Mouse (Mus musculus) C2C12 (cell line): ENCODE measurements at regions not wholly inside any gene's neighbourhood (a gene's known extent, or its start where the extent isn't known, plus 50 kb on each side); places are given as distances from the start of the nearest gene placed in this dataset.

Source experiments
- H3K27me3 ChIP-seq: one replicate; pipeline ENCODE4 v1.6.1; 2011; ENCODE audit not compliant: control insufficient read depth, insufficient read depth, insufficient read length
- H3K36me3 ChIP-seq: one replicate; pipeline ENCODE4 v1.6.1; 2011; ENCODE audit not compliant: control insufficient read depth, insufficient read depth
- H3K4me3 ChIP-seq: one replicate; pipeline ENCODE4 v1.5.1; 2011; ENCODE audit warnings: mild to moderate bottlenecking, control low read depth; ENCODE audit not compliant: poor library complexity, insufficient read depth, severe bottlenecking
- H3K79me2 ChIP-seq: one replicate; pipeline ENCODE4 v1.6.1; 2011; ENCODE audit not compliant: control insufficient read depth, insufficient read depth
- H3K79me3 ChIP-seq: one replicate; pipeline ENCODE4 v1.6.1; 2011; ENCODE audit warnings: low read depth, control low read depth
- H3ac ChIP-seq: one replicate; pipeline ENCODE3; 2011; ENCODE audit warnings: low read depth; ENCODE audit not compliant: control insufficient read depth, insufficient read length
- CEBPB ChIP-seq: IDR thresholded peaks from one replicate; pipeline ENCODE4 v1.6.1; 2011; ENCODE audit warnings: low read depth, mild to moderate bottlenecking, control low read depth, moderate library complexity
- CTCF ChIP-seq: IDR thresholded peaks from one replicate; pipeline ENCODE4 v1.5.1; 2011; ENCODE audit not compliant: control insufficient read depth, insufficient read depth, insufficient read length
- FOSL1 ChIP-seq: IDR thresholded peaks from one replicate; pipeline ENCODE4 v1.8.0; 2011; ENCODE audit warnings: mild to moderate bottlenecking, low read length; ENCODE audit not compliant: poor library complexity, insufficient read depth, severe bottlenecking
- MAX ChIP-seq: IDR thresholded peaks from one replicate; pipeline ENCODE4 v1.6.1; 2011; ENCODE audit warnings: mild to moderate bottlenecking, control low read depth
- MYOD1 ChIP-seq: IDR thresholded peaks from one replicate; pipeline ENCODE4 v1.6.1; 2011; ENCODE audit warnings: low read depth; ENCODE audit not compliant: control insufficient read depth, insufficient read length
- MYOG ChIP-seq: IDR thresholded peaks from one replicate; pipeline ENCODE4 v1.6.1; 2011; ENCODE audit not compliant: control insufficient read depth, insufficient read length; ENCODE audit errors: extremely low read depth
- USF1 ChIP-seq: IDR thresholded peaks from one replicate; pipeline ENCODE4 v1.6.1; 2011; ENCODE audit warnings: low read depth, mild to moderate bottlenecking, control low read depth, moderate library complexity

DNA sequence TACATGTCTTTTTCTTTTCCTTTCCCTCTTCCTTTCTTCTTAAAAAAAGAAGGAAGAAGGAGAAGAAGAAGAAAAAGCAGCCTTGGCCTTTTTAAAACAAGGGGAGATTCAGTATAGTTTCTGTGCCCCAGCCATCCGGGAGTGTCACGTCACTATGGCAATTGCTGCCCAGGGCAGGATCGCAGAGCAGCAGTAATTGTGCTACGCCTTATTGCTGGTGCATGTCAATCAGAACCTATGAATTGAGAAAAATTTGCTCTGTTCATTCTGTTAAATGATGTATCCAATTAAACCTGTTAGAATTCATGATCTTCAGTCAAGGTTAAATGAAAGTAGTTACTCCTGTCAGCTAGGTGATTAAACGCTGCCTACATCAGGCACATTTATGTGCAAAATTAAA lies 85.4 kb downstream of the Cdca7 start:
- H3K79me3 ChIP-seq, result no peaks in the 10 kb centered on the region
- no peaks in the 10 kb centered on the region for H3K79me2 ChIP-seq
- no peak for TF ChIP-seq USF1
- TF ChIP-seq CEBPB, result no peak
- no peak for TF ChIP-seq CTCF
- TF ChIP-seq MAX, result no peak
- TF ChIP-seq MYOG, result no peak
- TF ChIP-seq FOSL1, result no peak
- TF ChIP-seq MYOD1, result no peak
- no peak overlapping the region for H3ac ChIP-seq
- H3K36me3 ChIP-seq, result no peaks in the 10 kb centered on the region
- H3K4me3 ChIP-seq, result no peak overlapping the region
- H3K27me3 ChIP-seq, result no peaks in the 10 kb centered on the region

- no peak for TF ChIP-seq CEBPB
- TF ChIP-seq CTCF, result no peak
- TF ChIP-seq FOSL1, result no peak
- TF ChIP-seq MYOG, result no peak
- TF ChIP-seq USF1, result no peak
- TF ChIP-seq MAX, result no peak
- no peak for TF ChIP-seq MYOD1
- Histone ChIP-seq H3K79me2 (no peaks in the 10 kb centered on the region), H3ac (no peak overlapping the region), H3K27me3 (peaks cover 3% of the 10 kb centered on the region), H3K4me3 (no peak overlapping the region), H3K36me3 (no peaks in the 10 kb centered on the region), H3K79me3 (no peaks in the 10 kb centered on the region)
Observed at GRCm38 (mm10) chr2:72578322-72578721, 102.4 kb downstream of the Cdca7 start.

GRCm38 (mm10) chr2:72581136-72581535 lies 105.2 kb downstream of the Cdca7 start:
- H3K36me3 ChIP-seq, result no peaks in the 10 kb centered on the region
- TF ChIP-seq MYOG, result no peak
- TF ChIP-seq CEBPB, result no peak
- no peak for TF ChIP-seq CTCF
- no peaks in the 10 kb centered on the region for H3K79me3 ChIP-seq

GRCm38 (mm10) chr2:72588814-72589213 lies 112.9 kb downstream of the Cdca7 start:
- no peaks in the 10 kb centered on the region for H3K79me3 ChIP-seq
- no peaks in the 10 kb centered on the region for H3K27me3 ChIP-seq
- no peaks in the 10 kb centered on the region for H3K79me2 ChIP-seq
- no peak overlapping the region for H3ac ChIP-seq
- no peaks in the 10 kb centered on the region for H3K36me3 ChIP-seq
- TF ChIP-seq MAX (no peak), CEBPB (no peak), MYOD1 (no peak), USF1 (no peak), FOSL1 (no peak), MYOG (no peak), CTCF (no peak)
- H3K4me3 ChIP-seq, result no peak overlapping the region

More at GRCm38 (mm10) chr2:72581136-72581535, 105.2 kb downstream of the Cdca7 start:
- Histone ChIP-seq H3ac (no peak overlapping the region), H3K4me3 (no peak overlapping the region), H3K79me2 (no peaks in the 10 kb centered on the region), H3K27me3 (peaks cover 3% of the 10 kb centered on the region)

- Histone ChIP-seq H3K4me3 (no peak overlapping the region), H3ac (no peak overlapping the region), H3K27me3 (no peaks in the 10 kb centered on the region), H3K36me3 (no peaks in the 10 kb centered on the region), H3K79me3 (no peaks in the 10 kb centered on the region), H3K79me2 (no peaks in the 10 kb centered on the region)
- TF ChIP-seq USF1 (no peak), CTCF (no peak), MYOG (no peak), MAX (no peak), MYOD1 (no peak), CEBPB (no peak), FOSL1 (no peak)
Observed at GRCm38 (mm10) chr2:72592011-72592410, 116.1 kb downstream of the Cdca7 start.

GRCm38 (mm10) chr2:72596994-72597925 lies 121.3 kb downstream of the Cdca7 start:
- Histone ChIP-seq H3K79me2 (no peaks in the 10 kb centered on the region), H3ac (no peak overlapping the region), H3K27me3 (no peaks in the 10 kb centered on the region), H3K36me3 (no peaks in the 10 kb centered on the region), H3K79me3 (no peaks in the 10 kb centered on the region), H3K4me3 (no peak overlapping the region)
- TF ChIP-seq MYOD1, result no peak
- TF ChIP-seq FOSL1, result no peak
- no peak for TF ChIP-seq CEBPB
- TF ChIP-seq USF1, result no peak
- TF ChIP-seq MAX, result no peak
